Mouse (Mus musculus) midbrain, embryonic 11.5 days (tissue): ENCODE results near the gene Trmo. TPM values are rescaled to one million over a fixed set of nuclear protein-coding genes. Genes with fewer than 3 reads are reported as not detected.

Experiments
- ATAC-seq: fragments of 200-750 bp; cut with Nextera tagmentation; 2 replicates; pipeline ENCODE4 v1.8.0; 2017; ENCODE audit warnings: moderate TSS enrichment, moderate library complexity; ENCODE audit not compliant: low FRiP score
- DNase-seq: peaks from one replicate; pipeline ENCODE4 v3.0.0; 2015; ENCODE audit warnings: low spot score; ENCODE audit errors: missing footprints
- H3K27ac ChIP-seq: fragments of 300-500 bp; sonication (generic); 2 replicates; pipeline ENCODE4 v1.5.1; 2014; ENCODE audit warnings: low read depth, low read length
- H3K27me3 ChIP-seq: fragments of 300-500 bp; sonication (generic); 2 replicates; pipeline ENCODE4 v1.6.1; 2014; ENCODE audit warnings: mild to moderate bottlenecking, low read length, moderate library complexity, mixed read lengths; ENCODE audit not compliant: control insufficient read depth, insufficient read depth
- H3K36me3 ChIP-seq: fragments of 300-500 bp; sonication (generic); 2 replicates; pipeline ENCODE4 v1.6.1; 2014; ENCODE audit warnings: mild to moderate bottlenecking, low read length, moderate library complexity, mixed read lengths; ENCODE audit not compliant: control insufficient read depth, insufficient read depth
- H3K4me1 ChIP-seq: fragments of 300-500 bp; sonication (generic); 2 replicates; pipeline ENCODE4 v1.6.1; 2014; ENCODE audit warnings: low read length; ENCODE audit not compliant: control insufficient read depth, insufficient read depth
- H3K4me2 ChIP-seq: fragments of 300-500 bp; sonication (generic); 2 replicates; pipeline ENCODE4 v1.6.1; 2014; ENCODE audit warnings: mild to moderate bottlenecking, moderate library complexity
- H3K4me3 ChIP-seq: fragments of 300-500 bp; sonication (generic); 2 replicates; pipeline ENCODE4 v1.5.1; 2014; ENCODE audit warnings: low read depth, low read length
- H3K9ac ChIP-seq: fragments of 300-500 bp; sonication (generic); 2 replicates; pipeline ENCODE4 v1.6.1; 2014; ENCODE audit warnings: low read length
- H3K9me3 ChIP-seq: fragments of 300-500 bp; sonication (generic); 2 replicates; pipeline ENCODE4 v1.6.1; 2016; ENCODE audit warnings: low read length; ENCODE audit not compliant: control insufficient read depth
- WGBS: fragments of 180-500 bp; shearing (Covaris S2); extraction: QIAGEN DNeasy Blood & Tissue Kit; methylation state at CpG from one replicate; pipeline ENCODE4 v1.1.7; 2014; 5-methylcytosine and 5-hydroxymethylcytosine counted together
- polyA plus RNA-seq: library from polyadenylated mRNA; unstranded; fragments of >200 nt; fragmentation: Nextera tagmentation; extraction: Ambion mirVana; gene quantifications from 2 replicates; pipeline ENCODE4 v1.2.1, GENCODE M21; 2014

Gene Trmo
- polyA plus RNA-seq, 1 experiment from 2014 or later = 13.8 TPM

GRCm38 (mm10) chr4:46337990-46338389 is 51.2 kb downstream of the Trmo start:
- no peak overlapping the region for H3K9ac ChIP-seq
- H3K4me1 ChIP-seq = no peaks in the 10 kb centered on the region; the same call in 1 of the 2 replicates
- no peaks in the 10 kb centered on the region for H3K36me3 ChIP-seq
- WGBS = 3% methylated on average over 3 of the region's 3 CpGs
- no peak overlapping the region for H3K27ac ChIP-seq
- H3K4me2 ChIP-seq = no peak overlapping the region
- H3K4me3 ChIP-seq = no peak overlapping the region
- no peaks in the 10 kb centered on the region for H3K9me3 ChIP-seq
- ATAC-seq = no peak
- no peak for DNase-seq
- H3K27me3 ChIP-seq = peaks cover 64% of the 10 kb centered on the region

GRCm38 (mm10) chr4:46335846-46336245 is 53.4 kb downstream of the Trmo start:
- no peak for ATAC-seq
- H3K27me3 ChIP-seq = peaks cover 42% of the 10 kb centered on the region
- 29% methylated on average over 1 of the region's 1 CpGs for WGBS

GRCm38 (mm10) chr4:46328906-46329305 is 60.3 kb downstream of the Trmo start:
- Histone ChIP-seq H3K27me3 (no peaks in the 10 kb centered on the region; the same call in 1 of the 2 replicates), H3K27ac (no peak overlapping the region), H3K4me2 (no peak overlapping the region), H3K4me1 (no peaks in the 10 kb centered on the region), H3K9ac (no peak overlapping the region), H3K36me3 (no peaks in the 10 kb centered on the region), H3K4me3 (no peak overlapping the region), H3K9me3 (no peaks in the 10 kb centered on the region)
- DNase-seq = no peak
- WGBS = 39% methylated on average over 3 of the region's 3 CpGs
- no peak for ATAC-seq

More at GRCm38 (mm10) chr4:46335846-46336245, 53.4 kb downstream of the Trmo start:
- Histone ChIP-seq H3K4me2 (no peak overlapping the region), H3K4me1 (no peaks in the 10 kb centered on the region), H3K36me3 (no peaks in the 10 kb centered on the region), H3K27ac (no peak overlapping the region), H3K4me3 (no peak overlapping the region), H3K9me3 (no peaks in the 10 kb centered on the region), H3K9ac (no peak overlapping the region)
- no peak for DNase-seq

Other genes starting within 250 kb of the Trmo start
- 26.1 and 26.9 TPM in 2 replicates for gene Xpa, start 193.1 kb downstream of the Trmo start, polyA plus RNA-seq
- gene Foxe1, start 45.8 kb downstream of the Trmo start, polyA plus RNA-seq = not detected in 2 replicates
- 20.4 and 20.5 TPM in 2 replicates for gene Hemgn, start 24.1 kb upstream of the Trmo start, polyA plus RNA-seq
- 285 and 311 TPM in 2 replicates for gene Anp32b, start 61.5 kb upstream of the Trmo start, polyA plus RNA-seq
- 76.0 and 76.5 TPM in 2 replicates for gene Nans, start 99.8 kb upstream of the Trmo start, polyA plus RNA-seq
- 0.46 and 0.99 TPM in 2 replicates for gene Trim14, start 146.7 kb upstream of the Trmo start, polyA plus RNA-seq
- 2.2 TPM in 2 replicates for gene Coro2a, start 212.8 kb upstream of the Trmo start, polyA plus RNA-seq